Mouse (Mus musculus): ENCODE results near the gene Hoxb13.

- TF ChIP-seq POLR2A (IDR thresholded peaks at IDR 0.05; ENCODE audit: control insufficient read depth, low read depth, low read length) (no peak), CTCF (IDR thresholded peaks at IDR 0.05; ENCODE audit: control insufficient read depth, insufficient read depth, insufficient replicate concordance, low read depth, low read length) (no peak)
These were observed 22.5 kb upstream of the Hoxb13 start for GRCm38 (mm10) chr11:96171601-96172000.

Measured in testis, adult 2 months (tissue).